22 mouse cellular contexts compared by ENCODE assay signal in genomic region chr8:56833129-56833528, GRCm38 (mm10).
DNase-seq lines count a peak whose midpoint lies in the region; ATAC-seq lines count a peak whose summit lies in the region.
"Had no signal": no experiment of that assay in that cellular context is flagged by ENCODE, and none has a peak within 500 bp of the region (broad histone marks: within the 10 kb centered on the region; RNA-seq: fewer than 3 reads in every experiment).

No protein-coding gene starts in this region.

- no peaks in the 10 kb centered on the region for H3K9me3 ChIP-seq in heart, embryonic 13.5 days
- no peaks in the 10 kb centered on the region for H3K9me3 ChIP-seq in limb, embryonic 10.5 days (replicated peaks)
- H3K9me3 ChIP-seq: embryonic facial prominence, embryonic 10.5 days; G1E; neural tube, embryonic 12.5 days; stomach, embryonic 15.5 days had no signal

- no peaks in the 10 kb centered on the region for H3K36me3 ChIP-seq in heart, embryonic 13.5 days
- no peaks in the 10 kb centered on the region for H3K36me3 ChIP-seq in limb, embryonic 10.5 days
- H3K36me3 ChIP-seq: embryonic facial prominence, embryonic 10.5 days; G1E; neural tube, embryonic 12.5 days; stomach, embryonic 15.5 days had no signal

- H3K4me1 ChIP-seq in heart, embryonic 13.5 days: peaks cover 22% of the 10 kb centered on the region
- peaks cover 41% of the 10 kb centered on the region for H3K4me1 ChIP-seq in limb, embryonic 10.5 days
- H3K4me1 ChIP-seq: embryonic facial prominence, embryonic 10.5 days; neural tube, embryonic 12.5 days; stomach, embryonic 15.5 days had no signal

- peak overlapping the region; percentile 70 for H3K27ac ChIP-seq in heart, embryonic 13.5 days (replicated peaks)
- peak overlapping the region; percentile 71 for H3K27ac ChIP-seq in limb, embryonic 10.5 days
- H3K27ac ChIP-seq: embryonic facial prominence, embryonic 10.5 days; gastrocnemius, adult 2 months; neural tube, embryonic 12.5 days; stomach, embryonic 15.5 days had no signal

- H3K4me2 ChIP-seq in heart, embryonic 13.5 days: peak overlapping the region; percentile 49
- H3K4me2 ChIP-seq: midbrain, embryonic 11.5 days; neural tube, embryonic 12.5 days; stomach, embryonic 15.5 days had no signal

- no peak overlapping the region for H3K4me3 ChIP-seq in heart, embryonic 13.5 days
- no peak overlapping the region; the same call in 1 of the 2 replicates for H3K4me3 ChIP-seq in limb, embryonic 10.5 days
- H3K4me3 ChIP-seq: embryonic facial prominence, embryonic 10.5 days; gastrocnemius, adult 2 months; neural tube, embryonic 12.5 days; stomach, embryonic 15.5 days had no signal

- ATAC-seq in cerebellum, adult (ENCODE audit: insufficient number of reproducible peaks, low FRiP score, low TSS enrichment): no peak
- ATAC-seq in heart, embryonic 13.5 days (ENCODE audit: extremely low read depth, insufficient number of reproducible peaks, low FRiP score, low TSS enrichment): no peak
- ATAC-seq: CD4-positive, CD25-positive, alpha-beta regulatory T cell, adult 4 months; forebrain, postnatal 0 days; hindbrain, embryonic 16.5 days; lung, postnatal 0 days had no signal

- peak; percentile 44 to 50 for DNase-seq in cerebellum, postnatal 10 days
- peak; percentile 44 for DNase-seq in left cerebral cortex, postnatal 4 days
- no peak for DNase-seq in left cerebral cortex, adult 8-10 months (ENCODE audit: low spot score in 2 of 2)
- DNase-seq in limb, embryonic 10.5 days (ENCODE audit: low spot score): no peak
- DNase-seq in gastrocnemius, postnatal 14 days: no peak
- DNase-seq in Muller cell, postnatal 12 days (ENCODE audit: inconsistent ontology term): no peak
- DNase-seq: cerebellum, adult 11 months; forebrain, postnatal 0 days; gastrocnemius, adult 2 months; kidney, adult 11 months; kidney, postnatal 36 days; layer of hippocampus, adult 9-11 months had no signal

- intact Hi-C loops in left cerebral cortex, postnatal 4 days (cut with DNase I): no loop called here
- intact Hi-C loops in gastrocnemius, postnatal 14 days (cut with DNase I; ENCODE audit: low total_unique reads): no loop called here

- 23% methylated on average over 4 of the region's 4 CpGs for WGBS in heart, embryonic 13.5 days
- 33% methylated on average over 4 of the region's 4 CpGs for WGBS in limb, embryonic 10.5 days

- H3K27me3 ChIP-seq in heart, embryonic 13.5 days (replicated peaks): no peaks in the 10 kb centered on the region
- H3K27me3 ChIP-seq in limb, embryonic 10.5 days (ENCODE audit: low read depth, poor library complexity, severe bottlenecking): no peaks in the 10 kb centered on the region
- H3K27me3 ChIP-seq: neural tube, embryonic 12.5 days; stomach, embryonic 15.5 days had no signal

- H3K9ac ChIP-seq in heart, embryonic 13.5 days: no peak overlapping the region
- H3K9ac ChIP-seq: forebrain, postnatal 0 days; neural tube, embryonic 12.5 days; stomach, embryonic 15.5 days had no signal

Comparison
In these comparisons a context has a peak if more than half of its experiments do, and no peak if none do; other contexts are left out.
1. DNase-seq: peak in cerebellum, postnatal 10 days (2 of 2) and left cerebral cortex, postnatal 4 days (single experiment); none in left cerebral cortex, adult 8-10 months (0 of 2), limb, embryonic 10.5 days (single experiment), gastrocnemius, postnatal 14 days (single experiment) and Muller cell, postnatal 12 days (single experiment).